Mouse (Mus musculus): ENCODE data around the gene Lin7c.

DNA sequence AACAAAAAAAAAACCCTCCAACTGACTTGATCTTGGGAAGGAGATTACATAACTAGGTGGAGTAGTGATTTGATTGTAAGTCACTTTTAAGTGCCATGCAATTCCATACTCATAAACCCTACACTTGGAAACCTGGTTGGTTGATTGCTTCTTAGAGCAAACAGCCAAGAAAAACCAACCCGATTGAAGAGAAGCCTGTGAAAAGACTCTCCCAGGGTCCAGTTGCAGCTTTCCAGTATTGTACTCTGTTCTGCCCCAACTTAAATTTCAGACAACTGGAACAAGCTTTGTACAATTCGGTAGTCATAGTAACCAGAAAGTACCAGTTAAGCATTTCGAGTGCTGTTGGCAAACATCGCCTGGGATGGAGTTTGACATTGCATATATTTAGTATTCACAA, 818 bp downstream of the Lin7c start:
- TF ChIP-seq CTCF (IDR thresholded peaks at IDR 0.05; ENCODE audit: low read depth) (no peak), EP300 (IDR thresholded peaks at IDR 0.05; ENCODE audit: low read depth) (no peak)
